Mouse (Mus musculus) adrenal gland (tissue): ENCODE measurements around the gene Cplane1.
"Not testable (repeated sequence)": the region's sequence is repeated elsewhere in the genome, so short reads cannot be mapped to it uniquely, and the experiment has no call there.

ENCODE experiments used
- intact Hi-C: fragments of 180-260 bp; cut with DNase I; formaldehyde crosslinking; loops from one replicate; pipeline ENCODE4 v1.15.1; 2025
- long read RNA-seq, 2 experiments: library from polyadenylated mRNA; unstranded; transcript quantifications; one replicate each; pipeline ENCODE4 v2.0.0; 2020; ENCODE audit warnings: borderline replicate concordance in 1 of 2; ENCODE audit not compliant: insufficient replicate concordance in 1 of 2

Gene Cplane1
- long read RNA-seq, experiment 1, partial matches to known transcripts = 2 of 2 reads
- long read RNA-seq, experiment 1, other reads (novel, unspliced or antisense) = 0 of 2 reads
- long read RNA-seq, experiment 2, partial matches to known transcripts = 2 of 4 reads
- long read RNA-seq, experiment 2, other reads (novel, unspliced or antisense) = 2 of 4 reads

GRCm38 (mm10) chr15:8168591-8169265 is at the start of gene Cplane1:
Gene Cplane1, plus strand, starts transcription at chr15:8169106.
- intact Hi-C loops = no loop called here

GRCm38 (mm10) chr15:8129281-8129680 is 39.6 kb upstream of the Cplane1 start:
- intact Hi-C loops = no loop called here

- intact Hi-C loops = no loop called here
Observed at GRCm38 (mm10) chr15:8131268-8131667, 37.6 kb upstream of the Cplane1 start.

- intact Hi-C loops = no loop called here
Observed at GRCm38 (mm10) chr15:8131761-8132160, 37.1 kb upstream of the Cplane1 start.

- intact Hi-C loops = no loop called here
Observed at GRCm38 (mm10) chr15:8135606-8136005, 33.3 kb upstream of the Cplane1 start.

GRCm38 (mm10) chr15:8161841-8162240 is 7.1 kb upstream of the Cplane1 start:
- intact Hi-C loops = no loop called here

GRCm38 (mm10) chr15:8169266-8169746 is 400 bp downstream of the Cplane1 start:
- intact Hi-C loops = no loop called here

- intact Hi-C loops = no loop called here
Observed at GRCm38 (mm10) chr15:8189563-8189962, 20.7 kb downstream of the Cplane1 start.

GRCm38 (mm10) chr15:8190435-8190834 is 21.5 kb downstream of the Cplane1 start:
- intact Hi-C loops = no loop called here

GRCm38 (mm10) chr15:8200317-8200716 is 31.4 kb downstream of the Cplane1 start:
- intact Hi-C loops = no loop called here

- intact Hi-C loops = no loop called here
Observed at GRCm38 (mm10) chr15:8208362-8208761, 39.5 kb downstream of the Cplane1 start.

- intact Hi-C loops = no loop called here
Observed at GRCm38 (mm10) chr15:8214811-8215210, 45.9 kb downstream of the Cplane1 start.

- intact Hi-C loops = not testable (repeated sequence)
Observed at GRCm38 (mm10) chr15:8234167-8234566, 65.3 kb downstream of the Cplane1 start.

- intact Hi-C loops = no loop called here
Observed at GRCm38 (mm10) chr15:8265946-8266345, 97.0 kb downstream of the Cplane1 start.

GRCm38 (mm10) chr15:8267211-8267610 is 98.3 kb downstream of the Cplane1 start:
- intact Hi-C loops = no loop called here

GRCm38 (mm10) chr15:8268231-8268630 is 99.3 kb downstream of the Cplane1 start:
- intact Hi-C loops = no loop called here

GRCm38 (mm10) chr15:8271952-8272351 is 103.0 kb downstream of the Cplane1 start:
- intact Hi-C loops = no loop called here

GRCm38 (mm10) chr15:8277916-8278315 is 109.0 kb downstream of the Cplane1 start:
- intact Hi-C loops = not testable (repeated sequence)

- intact Hi-C loops = no loop called here
Observed at GRCm38 (mm10) chr15:8279320-8279779, 110.4 kb downstream of the Cplane1 start.

GRCm38 (mm10) chr15:8279929-8280610 is 111.2 kb downstream of the Cplane1 start:
- intact Hi-C loops = no loop called here

GRCm38 (mm10) chr15:8281701-8282100 is 112.8 kb downstream of the Cplane1 start:
- intact Hi-C loops = no loop called here

GRCm38 (mm10) chr15:8282155-8282554 is 113.2 kb downstream of the Cplane1 start:
- intact Hi-C loops = no loop called here
